Mouse (Mus musculus): Measurements from ENCODE around the gene Cdkn2b.

DNA sequence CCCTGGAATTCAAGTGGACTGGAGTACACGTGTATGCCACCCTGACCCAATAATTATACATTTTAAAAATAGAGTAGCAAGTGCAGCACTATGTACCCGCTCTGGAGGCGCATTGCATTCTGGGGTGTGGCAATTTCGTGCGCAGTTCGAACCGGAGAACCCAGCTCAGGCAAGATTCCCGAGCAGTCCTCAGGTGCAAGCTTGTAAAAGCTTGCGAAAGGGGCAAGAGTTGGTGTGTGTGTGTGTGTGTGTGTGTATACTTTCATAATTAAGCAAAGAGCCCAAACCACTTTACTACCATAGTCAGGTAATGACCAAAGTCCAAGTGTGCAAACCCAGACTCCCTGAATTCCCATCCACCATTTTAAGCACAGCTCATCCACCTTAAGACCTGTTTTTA lies 37.3 kb downstream of the Cdkn2b start:
- TF ChIP-seq CTCF (IDR thresholded peaks at IDR 0.05; ENCODE audit: low read depth) (no peak), EP300 (IDR thresholded peaks at IDR 0.05; ENCODE audit: low read depth) (no peak)
